Mouse (Mus musculus): ENCODE measurements around the gene Iqsec1. TPM values are rescaled to one million over a fixed set of nuclear protein-coding genes. Genes with fewer than 3 reads are reported as not detected.

Gene Iqsec1
- polyA plus RNA-seq, 1 experiment from 2014 or later = 17.4 TPM

- 80% methylated on average over 2 of the region's 2 CpGs for WGBS
- H3K27ac ChIP-seq (replicated peaks; ENCODE audit: low read depth, low read length) = peak overlapping the region; percentile 28; the same call in 1 of the 2 replicates
- no peak for DNase-seq (ENCODE audit: low spot score)
- no peaks in the 10 kb centered on the region for H3K36me3 ChIP-seq (ENCODE audit: control insufficient read depth, insufficient read depth, low read length)
- peaks cover 14% of the 10 kb centered on the region for H3K4me1 ChIP-seq (ENCODE audit: control insufficient read depth, insufficient read depth, low read length)
- 0 out of 2 replicates have a peak overlapping the region, but pooled peaks have one; percentile 11 for H3K4me2 ChIP-seq (ENCODE audit: low read depth, low read length)
- H3K9ac ChIP-seq (ENCODE audit: low read depth, low read length) = no peak overlapping the region
- ATAC-seq (ENCODE audit: low read depth) = no peak
- H3K9me3 ChIP-seq (ENCODE audit: control insufficient read depth, low read length) = no peaks in the 10 kb centered on the region
- no peaks in the 10 kb centered on the region for H3K27me3 ChIP-seq (replicated peaks; ENCODE audit: control insufficient read depth, insufficient read depth, low read length)
- no peak overlapping the region for H3K4me3 ChIP-seq (ENCODE audit: low read depth, low read length)
Observed at GRCm38 (mm10) chr6:90762120-90762736, 226.3 kb downstream of the Iqsec1 start.

- H3K4me2 ChIP-seq (ENCODE audit: low read depth, low read length) = no peak overlapping the region
- ATAC-seq (ENCODE audit: low read depth) = no peak
Observed at GRCm38 (mm10) chr6:90761301-90762056, 227.0 kb downstream of the Iqsec1 start.

GRCm38 (mm10) chr6:90760886-90761285 is 227.6 kb downstream of the Iqsec1 start:
- no peaks in the 10 kb centered on the region for H3K36me3 ChIP-seq (ENCODE audit: control insufficient read depth, insufficient read depth, low read length)
- H3K4me1 ChIP-seq (ENCODE audit: control insufficient read depth, insufficient read depth, low read length) = peaks cover 14% of the 10 kb centered on the region
- no peak overlapping the region for H3K4me3 ChIP-seq (ENCODE audit: low read depth, low read length)
- no peak overlapping the region; the same call in 1 of the 2 replicates for H3K27ac ChIP-seq (replicated peaks; ENCODE audit: low read depth, low read length)
- no peaks in the 10 kb centered on the region for H3K9me3 ChIP-seq (ENCODE audit: control insufficient read depth, low read length)
- ATAC-seq (ENCODE audit: low read depth) (no peak), DNase-seq (ENCODE audit: low spot score) (no peak)
- no peak overlapping the region for H3K9ac ChIP-seq (ENCODE audit: low read depth, low read length)
- no peaks in the 10 kb centered on the region for H3K27me3 ChIP-seq (replicated peaks; ENCODE audit: control insufficient read depth, insufficient read depth, low read length)
- 73% methylated on average over 4 of the region's 5 CpGs for WGBS
- H3K4me2 ChIP-seq (ENCODE audit: low read depth, low read length) = no peak overlapping the region

More at GRCm38 (mm10) chr6:90761301-90762056, 227.0 kb downstream of the Iqsec1 start:
- Histone ChIP-seq H3K27ac (replicated peaks; ENCODE audit: low read depth, low read length) (no peak overlapping the region; the same call in 1 of the 2 replicates), H3K9me3 (ENCODE audit: control insufficient read depth, low read length) (no peaks in the 10 kb centered on the region), H3K9ac (ENCODE audit: low read depth, low read length) (no peak overlapping the region), H3K4me3 (ENCODE audit: low read depth, low read length) (no peak overlapping the region), H3K4me1 (ENCODE audit: control insufficient read depth, insufficient read depth, low read length) (peaks cover 14% of the 10 kb centered on the region), H3K27me3 (replicated peaks; ENCODE audit: control insufficient read depth, insufficient read depth, low read length) (no peaks in the 10 kb centered on the region), H3K36me3 (ENCODE audit: control insufficient read depth, insufficient read depth, low read length) (no peaks in the 10 kb centered on the region)
- 75% methylated on average over 4 of the region's 4 CpGs for WGBS
- peak; percentile 48 for DNase-seq (ENCODE audit: low spot score)

GRCm38 (mm10) chr6:90759754-90760153 is 228.7 kb downstream of the Iqsec1 start:
- no peaks in the 10 kb centered on the region for H3K36me3 ChIP-seq (ENCODE audit: control insufficient read depth, insufficient read depth, low read length)
- no peak overlapping the region for H3K4me3 ChIP-seq (ENCODE audit: low read depth, low read length)
- no peaks in the 10 kb centered on the region for H3K9me3 ChIP-seq (ENCODE audit: control insufficient read depth, low read length)
- no peak overlapping the region for H3K27ac ChIP-seq (replicated peaks; ENCODE audit: low read depth, low read length)
- H3K9ac ChIP-seq (ENCODE audit: low read depth, low read length) = no peak overlapping the region
- no peaks in the 10 kb centered on the region for H3K27me3 ChIP-seq (replicated peaks; ENCODE audit: control insufficient read depth, insufficient read depth, low read length)
- no peak for DNase-seq (ENCODE audit: low spot score)
- ATAC-seq (ENCODE audit: low read depth) = no peak
- no peak overlapping the region for H3K4me2 ChIP-seq (ENCODE audit: low read depth, low read length)
- peaks cover 11% of the 10 kb centered on the region for H3K4me1 ChIP-seq (ENCODE audit: control insufficient read depth, insufficient read depth, low read length)
- 81% methylated on average over 2 of the region's 2 CpGs for WGBS

- no peak overlapping the region for H3K4me2 ChIP-seq (ENCODE audit: low read depth, low read length)
- no peaks in the 10 kb centered on the region for H3K27me3 ChIP-seq (replicated peaks; ENCODE audit: control insufficient read depth, insufficient read depth, low read length)
- H3K27ac ChIP-seq (replicated peaks; ENCODE audit: low read depth, low read length) = no peak overlapping the region
- ATAC-seq (ENCODE audit: low read depth) (no peak), DNase-seq (ENCODE audit: low spot score) (no peak)
- H3K9ac ChIP-seq (ENCODE audit: low read depth, low read length) = no peak overlapping the region
- no peaks in the 10 kb centered on the region for H3K9me3 ChIP-seq (ENCODE audit: control insufficient read depth, low read length)
- 81% methylated on average over 2 of the region's 2 CpGs for WGBS
- no peaks in the 10 kb centered on the region for H3K36me3 ChIP-seq (ENCODE audit: control insufficient read depth, insufficient read depth, low read length)
- no peaks in the 10 kb centered on the region for H3K4me1 ChIP-seq (ENCODE audit: control insufficient read depth, insufficient read depth, low read length)
- H3K4me3 ChIP-seq (ENCODE audit: low read depth, low read length) = no peak overlapping the region
Observed at GRCm38 (mm10) chr6:90758155-90758554, 230.3 kb downstream of the Iqsec1 start.

GRCm38 (mm10) chr6:90757427-90757883 is 231.0 kb downstream of the Iqsec1 start:
- no peak overlapping the region for H3K27ac ChIP-seq (replicated peaks; ENCODE audit: low read depth, low read length)
- H3K9ac ChIP-seq (ENCODE audit: low read depth, low read length) = no peak overlapping the region
- H3K4me3 ChIP-seq (ENCODE audit: low read depth, low read length) = no peak overlapping the region
- no peaks in the 10 kb centered on the region for H3K27me3 ChIP-seq (replicated peaks; ENCODE audit: control insufficient read depth, insufficient read depth, low read length)
- no peaks in the 10 kb centered on the region for H3K9me3 ChIP-seq (ENCODE audit: control insufficient read depth, low read length)
- no peaks in the 10 kb centered on the region for H3K4me1 ChIP-seq (ENCODE audit: control insufficient read depth, insufficient read depth, low read length)
- ATAC-seq (ENCODE audit: low read depth) (no peak), DNase-seq (ENCODE audit: low spot score) (no peak)
- no peak overlapping the region for H3K4me2 ChIP-seq (ENCODE audit: low read depth, low read length)
- 66% methylated on average over 12 of the region's 12 CpGs for WGBS
- no peaks in the 10 kb centered on the region for H3K36me3 ChIP-seq (ENCODE audit: control insufficient read depth, insufficient read depth, low read length)

- 73% methylated on average over 5 of the region's 5 CpGs for WGBS
- Histone ChIP-seq H3K27ac (replicated peaks; ENCODE audit: low read depth, low read length) (no peak overlapping the region), H3K27me3 (replicated peaks; ENCODE audit: control insufficient read depth, insufficient read depth, low read length) (no peaks in the 10 kb centered on the region), H3K9me3 (ENCODE audit: control insufficient read depth, low read length) (no peaks in the 10 kb centered on the region), H3K4me1 (ENCODE audit: control insufficient read depth, insufficient read depth, low read length) (no peaks in the 10 kb centered on the region), H3K9ac (ENCODE audit: low read depth, low read length) (no peak overlapping the region), H3K4me3 (ENCODE audit: low read depth, low read length) (no peak overlapping the region), H3K36me3 (ENCODE audit: control insufficient read depth, insufficient read depth, low read length) (no peaks in the 10 kb centered on the region), H3K4me2 (ENCODE audit: low read depth, low read length) (no peak overlapping the region)
- ATAC-seq (ENCODE audit: low read depth) (no peak), DNase-seq (ENCODE audit: low spot score) (no peak)
Observed at GRCm38 (mm10) chr6:90756561-90756960, 231.9 kb downstream of the Iqsec1 start.

- no peak for ATAC-seq (ENCODE audit: low read depth)
- H3K36me3 ChIP-seq (ENCODE audit: control insufficient read depth, insufficient read depth, low read length) = no peaks in the 10 kb centered on the region
- H3K4me3 ChIP-seq (ENCODE audit: low read depth, low read length) = no peak overlapping the region
Observed at GRCm38 (mm10) chr6:90755613-90755941, 232.9 kb downstream of the Iqsec1 start.

More at GRCm38 (mm10) chr6:90755613-90755941, 232.9 kb downstream of the Iqsec1 start:
- 81% methylated on average over 6 of the region's 6 CpGs for WGBS
- H3K4me2 ChIP-seq (ENCODE audit: low read depth, low read length) = no peak overlapping the region
- no peaks in the 10 kb centered on the region for H3K9me3 ChIP-seq (ENCODE audit: control insufficient read depth, low read length)
- no peak overlapping the region for H3K27ac ChIP-seq (replicated peaks; ENCODE audit: low read depth, low read length)
- no peaks in the 10 kb centered on the region for H3K27me3 ChIP-seq (replicated peaks; ENCODE audit: control insufficient read depth, insufficient read depth, low read length)
- no peaks in the 10 kb centered on the region for H3K4me1 ChIP-seq (ENCODE audit: control insufficient read depth, insufficient read depth, low read length)
- no peak overlapping the region for H3K9ac ChIP-seq (ENCODE audit: low read depth, low read length)
- DNase-seq (ENCODE audit: low spot score) = no peak

Data from embryonic facial prominence, embryonic 14.5 days (tissue).